Mouse (Mus musculus): ENCODE results near the gene Golgb1. TPM values are rescaled to one million over a fixed set of nuclear protein-coding genes. Genes with fewer than 3 reads are reported as not detected.

Gene Golgb1
- total RNA-seq, 1 experiment from 2014 or later = 44.3 TPM

DNA sequence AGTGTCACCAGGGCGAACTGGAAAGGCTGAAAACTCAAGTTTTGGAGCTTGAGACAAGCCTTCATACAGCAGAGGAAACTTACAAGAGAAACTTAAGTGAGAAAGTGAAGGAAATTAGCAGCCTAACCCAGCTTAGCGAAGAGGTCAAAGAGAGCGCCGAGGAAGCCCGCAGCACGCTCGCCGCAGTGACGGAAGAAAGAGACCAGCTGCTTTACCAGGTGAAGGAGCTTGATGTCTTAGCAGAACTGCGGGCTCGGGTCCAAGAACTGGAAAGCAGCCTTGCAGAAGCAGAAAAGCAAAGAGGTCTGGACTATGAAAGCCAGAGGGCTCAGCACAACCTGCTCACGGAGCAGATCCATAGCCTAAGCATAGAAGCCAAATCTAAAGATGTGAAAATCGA lies 37.4 kb downstream of the Golgb1 start:
- ATAC-seq (ENCODE audit: extremely low read depth, insufficient number of reproducible peaks, low FRiP score, poor library complexity, severe bottlenecking) = no peak

DNA sequence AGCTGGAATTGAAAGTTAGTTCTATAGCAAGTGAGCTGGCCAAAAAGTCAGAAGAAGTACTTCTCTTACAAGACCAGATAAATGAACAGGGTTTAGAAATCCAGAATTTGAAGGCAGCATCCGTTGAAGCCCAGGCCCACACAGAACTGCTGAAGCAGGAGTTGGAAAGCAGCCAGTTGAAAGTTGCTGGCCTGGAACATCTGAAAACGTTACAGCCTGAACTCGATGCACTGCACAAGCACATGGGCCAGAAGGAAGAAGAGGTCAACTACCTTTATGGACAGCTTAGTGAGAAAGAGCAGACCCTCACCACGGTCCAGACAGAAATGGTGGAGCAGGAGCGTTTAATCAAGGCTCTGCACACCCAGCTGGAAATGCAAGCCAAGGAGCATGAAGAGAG lies 39.3 kb downstream of the Golgb1 start:
- no peak for ATAC-seq (ENCODE audit: extremely low read depth, insufficient number of reproducible peaks, low FRiP score, poor library complexity, severe bottlenecking)

DNA sequence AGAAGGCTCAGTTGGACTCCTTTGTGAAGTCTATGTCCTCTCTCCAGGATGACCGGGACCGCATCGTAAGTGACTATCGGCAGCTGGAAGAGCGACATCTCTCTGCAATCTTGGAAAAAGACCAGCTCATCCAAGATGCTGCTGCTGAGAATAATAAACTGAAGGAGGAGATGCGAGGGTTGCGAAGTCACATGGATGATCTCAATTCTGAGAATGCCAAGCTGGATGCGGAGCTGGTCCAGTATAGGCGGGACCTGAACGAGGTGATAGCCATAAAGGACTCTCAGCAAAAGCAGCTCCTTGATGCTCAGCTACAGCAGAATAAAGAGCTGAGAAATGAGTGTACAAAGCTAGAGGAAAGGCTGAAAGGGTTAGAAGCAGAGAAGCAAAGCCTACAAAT lies 43.6 kb downstream of the Golgb1 start:
- ATAC-seq (ENCODE audit: extremely low read depth, insufficient number of reproducible peaks, low FRiP score, poor library complexity, severe bottlenecking) = no peak

DNA sequence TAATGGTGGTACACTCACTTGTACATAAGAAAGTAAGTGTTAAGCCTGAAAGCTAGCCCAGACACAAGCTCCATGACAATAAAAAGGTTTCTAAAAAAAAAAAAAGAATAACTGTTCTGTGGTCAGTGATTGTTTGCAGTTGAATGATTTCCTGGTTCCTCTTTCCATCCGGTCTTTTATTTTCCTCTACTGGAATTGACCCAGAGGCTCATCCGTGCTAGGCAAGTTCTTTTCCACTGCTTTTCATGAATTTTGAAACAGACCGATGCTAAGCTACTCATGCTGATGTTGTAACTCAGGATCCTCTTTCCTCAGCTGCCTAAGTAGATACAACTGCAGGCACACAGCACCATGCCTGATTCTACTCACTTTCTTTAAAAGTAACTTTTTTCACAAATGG lies 45.5 kb downstream of the Golgb1 start:
- ATAC-seq (ENCODE audit: extremely low read depth, insufficient number of reproducible peaks, low FRiP score, poor library complexity, severe bottlenecking) = no peak

DNA sequence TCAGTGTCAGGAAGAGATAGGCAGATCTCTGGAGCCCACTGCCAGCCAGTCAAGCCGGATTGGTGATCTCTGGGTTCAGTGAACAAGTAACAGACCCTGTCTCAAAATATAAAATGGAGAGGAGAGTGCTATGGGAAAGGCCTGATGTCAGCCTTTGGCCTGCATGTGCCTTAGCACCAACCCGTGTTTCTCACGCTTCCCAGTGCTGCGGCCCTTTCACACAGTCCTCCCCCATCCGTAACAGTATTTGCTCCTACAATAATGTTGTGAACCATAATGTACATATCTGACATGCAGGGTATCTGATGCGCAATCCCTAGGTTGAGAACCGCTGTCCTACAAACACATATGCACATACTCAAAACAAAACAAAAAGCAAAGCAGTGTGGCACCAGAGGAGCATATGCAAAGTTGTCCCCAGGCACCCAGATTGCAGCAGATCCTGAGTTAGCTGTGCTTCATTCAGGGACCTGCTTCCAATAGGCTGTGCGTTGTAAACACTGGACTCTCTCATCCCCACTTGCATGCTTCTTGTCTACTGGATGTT lies 46.2 kb downstream of the Golgb1 start:
- ATAC-seq (ENCODE audit: extremely low read depth, insufficient number of reproducible peaks, low FRiP score, poor library complexity, severe bottlenecking) = no peak

DNA sequence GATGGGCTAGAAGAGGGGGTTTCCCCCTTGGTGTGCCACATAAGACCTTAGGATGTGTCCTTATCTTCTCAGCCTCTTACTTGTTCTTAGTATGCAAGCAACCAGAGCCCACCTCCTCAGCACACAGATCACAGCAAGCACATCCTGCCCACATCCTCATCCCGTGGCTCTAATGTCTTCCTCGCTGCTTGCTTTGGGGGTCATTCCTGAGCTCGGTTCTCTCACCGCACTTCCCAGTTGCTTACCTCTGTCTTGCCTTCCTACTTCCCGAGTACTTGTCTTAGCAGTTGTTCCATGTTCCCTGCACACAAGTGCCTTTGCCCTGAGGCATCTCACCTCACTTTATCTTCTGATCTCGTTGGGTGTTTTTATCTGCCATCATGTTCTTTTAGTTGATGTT lies 47.0 kb downstream of the Golgb1 start:
- ATAC-seq (ENCODE audit: extremely low read depth, insufficient number of reproducible peaks, low FRiP score, poor library complexity, severe bottlenecking) = no peak

DNA sequence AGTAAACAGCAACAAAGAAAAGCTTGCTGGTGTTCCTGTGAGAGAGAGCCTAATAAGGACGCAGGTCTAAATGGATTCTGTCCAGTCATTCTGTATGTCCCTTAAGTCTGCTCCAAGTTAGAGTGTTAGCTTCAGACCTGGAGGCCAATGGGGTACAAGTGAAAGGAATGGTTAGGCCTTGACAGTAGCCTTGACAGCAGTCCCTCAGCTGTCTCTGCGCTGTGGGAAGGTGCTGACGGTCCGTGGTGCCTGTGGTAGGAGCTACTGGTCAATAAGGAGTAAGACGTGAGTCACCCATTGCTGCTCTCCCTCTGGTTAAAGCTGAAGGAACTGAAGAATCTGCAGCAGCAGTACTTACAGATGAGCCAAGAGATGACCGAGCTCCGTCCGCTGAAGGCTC lies 49.4 kb downstream of the Golgb1 start:
- ATAC-seq (ENCODE audit: extremely low read depth, insufficient number of reproducible peaks, low FRiP score, poor library complexity, severe bottlenecking) = no peak

DNA sequence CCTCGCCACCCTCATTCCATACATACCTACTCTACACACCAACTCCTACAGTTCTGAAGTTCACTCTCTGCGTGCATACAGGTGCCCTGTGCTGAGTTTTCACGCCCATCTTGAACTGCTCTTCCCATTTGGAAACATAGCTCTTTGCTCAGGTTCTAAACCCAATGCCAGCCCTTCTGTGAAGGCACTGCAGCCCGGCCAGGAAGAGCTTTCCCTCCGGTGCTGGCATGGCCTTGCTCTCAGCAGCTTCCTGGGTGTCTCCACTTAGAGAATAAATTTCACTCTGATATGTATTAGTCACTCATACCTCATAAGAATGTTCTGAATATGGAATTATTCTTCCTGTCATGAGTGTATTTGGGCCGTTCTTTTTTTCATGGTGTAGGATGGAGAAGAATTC lies 50.4 kb downstream of the Golgb1 start:
- ATAC-seq (ENCODE audit: extremely low read depth, insufficient number of reproducible peaks, low FRiP score, poor library complexity, severe bottlenecking) = no peak

DNA sequence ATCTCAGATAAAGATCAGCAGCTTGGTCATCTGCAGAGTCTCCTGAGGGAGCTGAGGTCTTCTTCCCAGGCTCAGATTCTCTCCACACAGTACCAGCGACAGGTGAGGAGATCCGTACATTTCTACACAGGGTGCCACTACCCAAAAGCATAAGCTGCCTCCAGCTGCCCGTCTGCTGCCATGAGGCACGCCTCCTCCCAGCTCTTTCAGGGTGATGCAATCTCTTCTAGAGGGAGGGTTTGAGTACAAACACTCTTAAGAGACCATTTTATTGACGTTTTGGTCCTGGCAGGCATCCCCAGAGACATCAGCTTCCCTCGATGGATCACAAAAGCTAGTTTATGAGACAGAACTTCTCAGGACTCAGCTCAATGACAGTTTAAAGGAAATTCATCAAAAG lies 50.9 kb downstream of the Golgb1 start:
- no peak for ATAC-seq (ENCODE audit: extremely low read depth, insufficient number of reproducible peaks, low FRiP score, poor library complexity, severe bottlenecking)

DNA sequence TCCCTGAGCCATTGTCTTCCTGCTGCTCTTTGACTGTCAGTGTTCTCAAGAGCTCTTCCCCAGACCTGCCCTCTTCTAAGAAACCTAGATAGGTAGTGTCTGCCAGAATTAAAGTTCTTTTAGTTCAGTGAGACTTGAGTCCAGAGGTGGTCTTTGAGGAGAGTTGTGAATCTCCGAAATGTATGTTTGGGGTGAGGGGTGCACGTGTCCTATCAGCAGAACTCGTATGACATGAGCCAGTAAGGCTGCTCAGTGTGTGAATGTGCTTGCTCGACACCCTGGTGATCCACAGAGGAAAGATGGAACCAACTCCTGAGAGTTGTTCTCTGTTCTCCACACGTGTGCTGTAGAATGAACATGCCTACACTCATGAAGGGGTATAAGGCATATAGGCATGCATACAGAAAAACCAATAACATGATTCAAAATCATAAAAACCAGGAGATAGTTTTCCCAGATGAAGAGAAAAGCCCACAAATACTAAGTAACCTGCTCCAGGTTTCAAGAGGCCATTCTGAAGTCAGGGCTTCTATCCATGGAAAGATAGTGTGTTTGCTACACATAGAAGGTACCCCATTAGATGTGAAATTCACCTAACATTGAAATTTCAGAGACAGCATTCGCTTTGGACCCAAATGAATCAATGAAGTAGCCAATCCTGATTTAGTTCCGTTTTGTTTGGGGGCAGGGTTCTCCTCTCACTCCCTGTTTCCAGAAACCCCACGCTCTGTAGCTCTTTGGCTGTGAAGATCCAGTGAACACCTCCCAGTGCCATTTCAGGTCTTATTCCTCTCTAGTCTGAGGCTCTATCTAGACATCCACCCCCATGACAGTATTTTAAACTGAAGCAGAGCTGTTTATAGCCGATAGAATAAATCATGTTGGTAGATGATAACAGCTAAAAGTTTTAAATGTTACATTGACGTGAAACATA lies 51.8 kb downstream of the Golgb1 start:
- no peak for ATAC-seq (ENCODE audit: extremely low read depth, insufficient number of reproducible peaks, low FRiP score, poor library complexity, severe bottlenecking)

DNA sequence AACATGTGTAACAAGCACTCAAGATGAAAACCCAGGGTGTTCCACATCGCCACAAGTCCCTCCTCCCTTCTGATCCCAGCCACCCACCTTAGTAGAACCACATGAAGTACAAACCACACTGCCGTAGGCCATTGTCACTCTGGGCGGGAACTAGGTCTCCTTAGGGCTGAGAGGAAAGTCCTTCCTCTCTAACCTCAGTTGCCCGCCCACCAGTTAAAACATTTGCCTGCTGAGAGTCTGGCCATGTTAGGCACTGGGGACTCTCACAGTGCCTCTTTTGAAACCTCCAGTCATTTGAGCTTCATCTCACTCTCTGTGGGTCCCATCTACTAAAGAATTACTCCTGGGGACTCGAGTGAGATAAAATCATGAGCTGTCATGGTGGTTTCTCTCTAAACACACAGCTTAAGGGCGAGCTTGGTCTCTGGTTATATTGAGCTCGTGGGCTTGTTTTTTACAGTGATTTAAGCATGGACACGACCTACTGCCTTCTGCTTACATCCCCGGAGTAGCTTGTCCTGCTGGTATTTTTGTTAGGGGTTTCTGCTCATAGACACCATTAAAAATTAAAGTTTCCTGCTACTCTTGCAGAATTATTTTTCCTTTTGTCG lies 52.7 kb downstream of the Golgb1 start:
- ATAC-seq (ENCODE audit: extremely low read depth, insufficient number of reproducible peaks, low FRiP score, poor library complexity, severe bottlenecking) = no peak

DNA sequence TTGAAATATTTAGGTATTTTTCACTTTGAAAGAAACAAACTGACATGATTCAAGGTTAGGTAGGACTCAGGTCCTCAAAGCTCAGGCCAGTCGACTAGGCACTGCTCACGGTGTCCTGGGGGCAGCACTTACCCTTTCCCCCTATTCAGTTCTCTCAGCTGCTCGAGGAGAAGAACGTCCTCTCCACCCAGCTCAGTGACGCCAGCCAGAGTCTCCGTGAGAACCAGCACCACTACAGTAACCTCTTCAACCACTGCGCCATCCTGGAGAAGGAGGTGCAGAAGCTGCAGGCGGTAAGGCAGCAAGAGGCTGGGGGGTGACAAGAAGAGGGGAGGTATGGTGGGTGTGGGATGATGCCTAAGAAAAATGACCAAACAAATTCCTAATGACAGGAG lies 53.2 kb downstream of the Golgb1 start:
- ATAC-seq (ENCODE audit: extremely low read depth, insufficient number of reproducible peaks, low FRiP score, poor library complexity, severe bottlenecking) = no peak

DNA sequence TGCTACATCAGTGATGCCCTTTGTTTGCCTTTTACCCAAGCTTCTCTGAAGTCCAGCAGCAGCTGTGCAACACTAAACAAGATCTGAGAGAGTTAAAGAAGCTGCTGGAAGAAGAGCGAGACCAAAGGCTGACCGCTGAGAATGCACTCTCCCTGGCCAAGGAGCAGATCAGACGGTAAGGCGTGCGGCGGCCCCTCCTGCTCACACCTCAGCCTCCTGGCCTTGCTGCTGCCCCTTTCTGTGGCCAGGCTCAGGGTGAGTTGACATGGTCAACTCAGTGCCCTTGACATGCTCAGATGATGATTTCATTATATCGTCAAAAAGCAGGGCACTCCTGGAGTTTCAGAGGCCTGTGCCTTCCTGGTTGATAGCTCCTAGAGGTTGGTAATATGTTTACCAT lies 54.3 kb downstream of the Golgb1 start:
- ATAC-seq (ENCODE audit: extremely low read depth, insufficient number of reproducible peaks, low FRiP score, poor library complexity, severe bottlenecking) = no peak

DNA sequence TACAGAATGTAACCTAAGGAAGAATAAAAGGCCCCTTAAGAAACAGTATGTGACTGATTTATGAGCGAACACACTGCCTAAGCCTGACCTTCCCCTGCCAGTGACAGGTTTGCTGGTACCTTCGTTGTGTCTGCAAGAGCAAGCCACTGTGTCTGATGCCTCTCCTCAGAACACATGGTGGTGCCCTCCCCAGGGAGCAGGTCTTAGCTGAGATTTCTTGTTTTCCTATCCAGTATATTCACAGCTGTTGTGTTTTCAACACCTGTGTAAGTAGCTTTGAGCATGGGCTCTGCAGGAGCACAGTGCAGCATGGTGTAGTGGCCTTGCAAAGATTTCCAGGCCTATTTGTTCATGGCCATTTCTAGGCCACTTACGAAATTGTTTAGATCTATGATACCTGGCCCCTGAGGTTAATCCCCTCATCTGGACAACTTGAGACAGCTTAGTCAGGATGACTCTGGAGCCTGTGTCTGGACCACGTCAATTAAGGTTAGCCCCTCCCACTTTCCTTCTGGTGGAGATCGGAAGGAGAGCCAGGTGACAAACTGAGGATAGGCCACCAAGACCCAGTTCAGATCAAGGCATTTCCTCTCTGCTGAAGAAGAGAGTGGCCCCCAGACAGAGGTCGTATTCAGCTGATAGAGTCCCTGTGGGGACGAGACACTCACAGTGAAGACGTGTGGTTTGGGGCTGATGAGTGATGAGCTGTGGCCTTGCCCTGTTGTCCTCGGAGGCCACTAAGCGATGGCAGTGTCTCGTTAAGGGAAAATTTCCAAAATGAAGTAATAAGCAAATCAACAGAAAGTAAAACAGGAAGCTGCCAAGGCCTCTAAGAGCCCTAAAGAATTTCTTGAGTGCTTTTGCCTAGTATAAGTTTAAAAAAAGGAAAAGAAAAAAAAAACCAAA lies 55.5 kb downstream of the Golgb1 start:
- ATAC-seq (ENCODE audit: extremely low read depth, insufficient number of reproducible peaks, low FRiP score, poor library complexity, severe bottlenecking) = no peak

DNA sequence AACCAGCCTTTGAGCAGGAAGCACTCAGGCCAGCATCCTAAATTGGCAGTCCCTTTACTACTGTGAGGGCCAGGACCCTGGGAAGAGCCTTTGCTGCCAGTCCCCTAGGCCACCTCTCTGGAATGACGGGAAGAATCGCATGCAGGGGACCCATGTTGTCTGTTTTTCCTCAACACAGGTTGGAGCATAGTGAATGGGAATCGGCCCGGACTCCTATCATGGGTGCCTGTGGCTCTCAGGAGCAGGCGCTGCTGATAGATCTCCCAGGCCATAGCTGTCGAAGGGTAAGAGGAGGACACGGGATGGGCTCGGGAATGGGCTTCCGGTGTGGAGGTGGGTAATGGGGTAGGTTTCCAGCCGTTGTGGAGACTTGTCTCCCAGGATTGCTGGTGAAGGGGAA lies 56.4 kb downstream of the Golgb1 start:
- ATAC-seq (ENCODE audit: extremely low read depth, insufficient number of reproducible peaks, low FRiP score, poor library complexity, severe bottlenecking) = no peak

DNA sequence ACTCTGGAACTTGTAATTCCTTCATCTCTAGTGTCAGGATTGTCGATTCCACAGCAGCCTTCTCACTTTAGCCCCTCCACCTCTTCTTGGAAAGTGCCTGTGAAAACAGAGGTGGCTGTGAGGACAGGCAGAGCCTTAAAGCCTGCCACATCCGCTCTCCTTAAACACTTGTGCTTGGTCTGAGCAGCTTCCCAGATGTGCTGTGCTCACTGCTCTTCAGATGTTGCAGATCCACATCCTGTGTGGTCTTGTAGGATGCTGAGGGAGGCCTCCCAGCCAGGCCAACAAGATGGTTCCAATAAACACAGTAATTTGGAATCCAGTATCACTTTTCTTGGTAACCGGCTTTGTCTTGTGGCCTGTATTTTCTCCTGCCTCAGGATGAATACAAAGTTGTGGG lies 57.0 kb downstream of the Golgb1 start:
- no peak for ATAC-seq (ENCODE audit: extremely low read depth, insufficient number of reproducible peaks, low FRiP score, poor library complexity, severe bottlenecking)

DNA sequence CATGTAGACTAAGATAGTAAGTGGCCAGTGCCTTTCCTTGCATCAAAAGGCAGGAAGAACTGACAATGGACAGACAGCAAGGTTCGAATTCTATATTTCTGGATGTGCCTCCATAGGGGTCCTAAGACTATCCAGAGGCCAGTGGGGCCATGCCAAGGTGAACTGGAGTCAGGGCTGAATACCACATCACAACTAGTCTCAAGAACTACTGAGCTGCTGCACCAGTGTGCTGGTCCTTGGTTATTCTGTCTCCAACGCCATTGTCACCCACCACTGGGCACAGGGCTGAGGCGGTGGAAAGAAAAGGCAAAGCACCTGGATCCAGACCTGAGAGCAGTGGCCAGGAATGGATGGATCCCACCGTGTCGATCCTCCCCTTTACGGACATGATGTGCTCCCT lies 57.6 kb downstream of the Golgb1 start:
- ATAC-seq (ENCODE audit: extremely low read depth, insufficient number of reproducible peaks, low FRiP score, poor library complexity, severe bottlenecking) = no peak

DNA sequence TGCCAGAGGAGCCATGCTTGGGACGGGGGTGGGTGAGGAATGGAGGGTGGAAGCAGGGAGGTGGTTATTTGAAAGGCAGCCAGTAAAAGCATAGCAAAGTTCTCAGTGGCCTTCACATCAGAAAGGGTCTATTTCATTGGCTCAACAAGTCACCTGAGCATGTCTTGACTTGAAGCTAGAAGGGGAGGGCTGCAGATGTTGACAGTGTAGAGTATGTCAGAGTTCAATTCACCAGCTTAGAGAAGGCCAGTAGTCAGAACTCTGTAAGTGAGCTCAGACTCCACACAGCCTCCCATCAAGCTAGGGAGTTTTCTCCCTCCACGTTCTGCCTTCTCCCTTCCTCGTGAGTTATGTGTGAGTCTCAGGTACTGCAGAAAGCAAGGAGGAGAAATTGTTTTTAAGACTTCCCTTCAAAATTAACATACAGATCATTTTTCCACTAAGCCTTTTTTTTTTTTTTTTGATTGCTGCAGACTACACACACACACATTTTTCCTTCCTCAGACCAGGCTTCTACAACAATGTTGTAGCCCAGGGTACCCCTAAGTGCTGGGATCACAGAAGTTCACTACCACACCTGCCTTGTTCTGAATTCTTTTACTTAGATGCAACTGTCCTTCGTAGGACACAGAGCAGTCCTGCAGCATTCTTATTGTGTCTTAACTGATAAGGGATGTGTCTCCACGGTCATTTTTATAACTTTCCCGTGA lies 59.3 kb downstream of the Golgb1 start:
- ATAC-seq (ENCODE audit: extremely low read depth, insufficient number of reproducible peaks, low FRiP score, poor library complexity, severe bottlenecking) = peak; percentile 59; the same call in 1 of the 2 replicates

Data from neutrophil, adult 5-6 weeks (primary cell).